Mouse (Mus musculus): ENCODE results near the gene BC049352. TPM values are rescaled to one million over a fixed set of nuclear protein-coding genes. Genes with fewer than 3 reads are reported as not detected.

The BC049352 gene
- polyA plus RNA-seq, 1 experiment from 2014 or later: not detected

- H3K4me1 ChIP-seq (ENCODE audit: control insufficient read depth, insufficient read depth, low read length): no peaks in the 10 kb centered on the region
- no peak overlapping the region for H3K9ac ChIP-seq (replicated peaks; ENCODE audit: low read length)
- H3K9me3 ChIP-seq (replicated peaks; ENCODE audit: control insufficient read depth, low read length): no peaks in the 10 kb centered on the region
- H3K27me3 ChIP-seq (ENCODE audit: control insufficient read depth, insufficient read depth, low read length): no peaks in the 10 kb centered on the region
- no peak overlapping the region for H3K4me3 ChIP-seq (ENCODE audit: low read depth, low read length)
- H3K27ac ChIP-seq (replicated peaks; ENCODE audit: low read depth, low read length): no peak overlapping the region
- ATAC-seq (replicated peaks; ENCODE audit: insufficient number of reproducible peaks, low FRiP score, low TSS enrichment, low read depth): no peak
- no peak for DNase-seq (ENCODE audit: low spot score)
- no peak overlapping the region for H3K4me2 ChIP-seq (ENCODE audit: low read depth, low read length)
- no peaks in the 10 kb centered on the region for H3K36me3 ChIP-seq (replicated peaks; ENCODE audit: control insufficient read depth, insufficient read depth, low read depth, low read length)
- WGBS: 79% methylated on average over 5 of the region's 5 CpGs
These were observed 2.5 kb upstream of the BC049352 start for GRCm38 (mm10) chr9:45179282-45179681.

GRCm38 (mm10) chr9:45182521-45182920, 714 bp downstream of the BC049352 start:
- Histone ChIP-seq H3K4me2 (ENCODE audit: low read depth, low read length) (no peak overlapping the region), H3K9me3 (replicated peaks; ENCODE audit: control insufficient read depth, low read length) (no peaks in the 10 kb centered on the region), H3K4me1 (ENCODE audit: control insufficient read depth, insufficient read depth, low read length) (no peaks in the 10 kb centered on the region), H3K27ac (replicated peaks; ENCODE audit: low read depth, low read length) (no peak overlapping the region), H3K9ac (replicated peaks; ENCODE audit: low read length) (no peak overlapping the region), H3K27me3 (ENCODE audit: control insufficient read depth, insufficient read depth, low read length) (no peaks in the 10 kb centered on the region), H3K4me3 (ENCODE audit: low read depth, low read length) (no peak overlapping the region), H3K36me3 (replicated peaks; ENCODE audit: control insufficient read depth, insufficient read depth, low read depth, low read length) (no peaks in the 10 kb centered on the region)
- no peak for ATAC-seq (replicated peaks; ENCODE audit: insufficient number of reproducible peaks, low FRiP score, low TSS enrichment, low read depth)
- DNase-seq (ENCODE audit: low spot score): no peak
- 65% methylated on average over 3 of the region's 3 CpGs for WGBS

- Histone ChIP-seq H3K27ac (replicated peaks; ENCODE audit: low read depth, low read length) (no peak overlapping the region), H3K27me3 (ENCODE audit: control insufficient read depth, insufficient read depth, low read length) (no peaks in the 10 kb centered on the region), H3K9me3 (replicated peaks; ENCODE audit: control insufficient read depth, low read length) (no peaks in the 10 kb centered on the region), H3K4me3 (ENCODE audit: low read depth, low read length) (no peak overlapping the region), H3K4me1 (ENCODE audit: control insufficient read depth, insufficient read depth, low read length) (no peaks in the 10 kb centered on the region), H3K36me3 (replicated peaks; ENCODE audit: control insufficient read depth, insufficient read depth, low read depth, low read length) (no peaks in the 10 kb centered on the region), H3K4me2 (ENCODE audit: low read depth, low read length) (no peak overlapping the region), H3K9ac (replicated peaks; ENCODE audit: low read length) (no peak overlapping the region)
- ATAC-seq (replicated peaks; ENCODE audit: insufficient number of reproducible peaks, low FRiP score, low TSS enrichment, low read depth): no peak
- 87% methylated on average over 6 of the region's 6 CpGs for WGBS
- DNase-seq (ENCODE audit: low spot score): no peak
These were observed 1.5 kb downstream of the BC049352 start for GRCm38 (mm10) chr9:45183266-45183665.

GRCm38 (mm10) chr9:45185250-45185649, 3.4 kb downstream of the BC049352 start:
- H3K4me3 ChIP-seq (ENCODE audit: low read depth, low read length): no peak overlapping the region

GRCm38 (mm10) chr9:45188570-45189563, 7.1 kb downstream of the BC049352 start:
- Histone ChIP-seq H3K9ac (replicated peaks; ENCODE audit: low read length) (no peak overlapping the region), H3K27ac (replicated peaks; ENCODE audit: low read depth, low read length) (no peak overlapping the region), H3K36me3 (replicated peaks; ENCODE audit: control insufficient read depth, insufficient read depth, low read depth, low read length) (no peaks in the 10 kb centered on the region), H3K4me3 (ENCODE audit: low read depth, low read length) (no peak overlapping the region), H3K4me2 (ENCODE audit: low read depth, low read length) (no peak overlapping the region), H3K27me3 (ENCODE audit: control insufficient read depth, insufficient read depth, low read length) (no peaks in the 10 kb centered on the region), H3K9me3 (replicated peaks; ENCODE audit: control insufficient read depth, low read length) (no peaks in the 10 kb centered on the region), H3K4me1 (ENCODE audit: control insufficient read depth, insufficient read depth, low read length) (no peaks in the 10 kb centered on the region)
- DNase-seq (ENCODE audit: low spot score) (no peak), ATAC-seq (replicated peaks; ENCODE audit: insufficient number of reproducible peaks, low FRiP score, low TSS enrichment, low read depth) (no peak)
- WGBS: 89% methylated on average over 10 of the region's 10 CpGs

More at GRCm38 (mm10) chr9:45185250-45185649, 3.4 kb downstream of the BC049352 start:
- Histone ChIP-seq H3K9me3 (replicated peaks; ENCODE audit: control insufficient read depth, low read length) (no peaks in the 10 kb centered on the region), H3K4me2 (ENCODE audit: low read depth, low read length) (no peak overlapping the region), H3K27me3 (ENCODE audit: control insufficient read depth, insufficient read depth, low read length) (no peaks in the 10 kb centered on the region), H3K9ac (replicated peaks; ENCODE audit: low read length) (no peak overlapping the region), H3K36me3 (replicated peaks; ENCODE audit: control insufficient read depth, insufficient read depth, low read depth, low read length) (no peaks in the 10 kb centered on the region), H3K4me1 (ENCODE audit: control insufficient read depth, insufficient read depth, low read length) (no peaks in the 10 kb centered on the region), H3K27ac (replicated peaks; ENCODE audit: low read depth, low read length) (no peak overlapping the region)
- WGBS: 72% methylated on average over 4 of the region's 4 CpGs
- DNase-seq (ENCODE audit: low spot score) (no peak), ATAC-seq (replicated peaks; ENCODE audit: insufficient number of reproducible peaks, low FRiP score, low TSS enrichment, low read depth) (no peak)

- Histone ChIP-seq H3K4me3 (ENCODE audit: low read depth, low read length) (no peak overlapping the region), H3K27me3 (ENCODE audit: control insufficient read depth, insufficient read depth, low read length) (no peaks in the 10 kb centered on the region), H3K36me3 (replicated peaks; ENCODE audit: control insufficient read depth, insufficient read depth, low read depth, low read length) (no peaks in the 10 kb centered on the region), H3K9me3 (replicated peaks; ENCODE audit: control insufficient read depth, low read length) (no peaks in the 10 kb centered on the region), H3K4me2 (ENCODE audit: low read depth, low read length) (no peak overlapping the region), H3K27ac (replicated peaks; ENCODE audit: low read depth, low read length) (no peak overlapping the region), H3K9ac (replicated peaks; ENCODE audit: low read length) (no peak overlapping the region), H3K4me1 (ENCODE audit: control insufficient read depth, insufficient read depth, low read length) (no peaks in the 10 kb centered on the region)
- ATAC-seq (replicated peaks; ENCODE audit: insufficient number of reproducible peaks, low FRiP score, low TSS enrichment, low read depth) (no peak), DNase-seq (ENCODE audit: low spot score) (no peak)
- WGBS: 87% methylated on average over 4 of the region's 4 CpGs
These were observed 7.9 kb downstream of the BC049352 start for GRCm38 (mm10) chr9:45189661-45190174.

- ATAC-seq (replicated peaks; ENCODE audit: insufficient number of reproducible peaks, low FRiP score, low TSS enrichment, low read depth) (no peak), DNase-seq (ENCODE audit: low spot score) (no peak)
- H3K27me3 ChIP-seq (ENCODE audit: control insufficient read depth, insufficient read depth, low read length): no peaks in the 10 kb centered on the region
- no peak overlapping the region for H3K4me3 ChIP-seq (ENCODE audit: low read depth, low read length)
- no peak overlapping the region for H3K9ac ChIP-seq (replicated peaks; ENCODE audit: low read length)
- H3K36me3 ChIP-seq (replicated peaks; ENCODE audit: control insufficient read depth, insufficient read depth, low read depth, low read length): no peaks in the 10 kb centered on the region
- H3K9me3 ChIP-seq (replicated peaks; ENCODE audit: control insufficient read depth, low read length): no peaks in the 10 kb centered on the region
- WGBS: 77% methylated on average over 4 of the region's 4 CpGs
- H3K4me1 ChIP-seq (ENCODE audit: control insufficient read depth, insufficient read depth, low read length): no peaks in the 10 kb centered on the region
- H3K27ac ChIP-seq (replicated peaks; ENCODE audit: low read depth, low read length): no peak overlapping the region
- H3K4me2 ChIP-seq (ENCODE audit: low read depth, low read length): no peak overlapping the region
These were observed 13.7 kb downstream of the BC049352 start for GRCm38 (mm10) chr9:45195468-45195867.
